11 mouse cellular contexts compared by ENCODE assay signal in genomic region chr9:74534976-74535375, GRCm38 (mm10).
DNase-seq lines count a peak whose midpoint lies in the region; TF ChIP-seq lines count a peak whose summit lies in the region.
"Had no signal": no experiment of that assay in that cellular context is flagged by ENCODE, and none has a peak within 500 bp of the region (broad histone marks: within the 10 kb centered on the region; RNA-seq: fewer than 3 reads in every experiment).

No protein-coding gene starts in this region.

- in situ Hi-C loops in CH12.LX (cut with MboI; ENCODE audit: low pct_ligation_motif_present, low pct_unique_long_range_greater_than_20kb, low sequenced_read_pairs), result loop anchor here (25.0 kb wide), 1 partner anchor 327 kb away; the partner anchor contains the start of gene Onecut1

- H3K4me1 ChIP-seq in CH12.LX (ENCODE audit: control insufficient read depth in 1 of 2, insufficient read depth in 2 of 2), result no peaks in the 10 kb centered on the region
- peaks cover 16% of the 10 kb centered on the region for H3K4me1 ChIP-seq in forebrain, embryonic 10.5 days

- H3K79me2 ChIP-seq in CH12.LX (replicated peaks; ENCODE audit: control insufficient read depth, extremely low read depth, insufficient read depth, poor library complexity, severe bottlenecking), result no peaks in the 10 kb centered on the region

- WGBS in forebrain, embryonic 10.5 days, result 75% methylated on average over 5 of the region's 5 CpGs

- H3K36me3 ChIP-seq in CH12.LX (replicated peaks in 1 of 2; ENCODE audit: control insufficient read depth in 1 of 2, insufficient read depth in 1 of 2, low read length in 1 of 2), result no peaks in the 10 kb centered on the region
- H3K36me3 ChIP-seq in forebrain, embryonic 10.5 days (replicated peaks), result no peaks in the 10 kb centered on the region

- H3K4me2 ChIP-seq in CH12.LX (ENCODE audit: insufficient read depth, low read depth, poor library complexity, severe bottlenecking), result no peak overlapping the region

- TF ChIP-seq CTCF in CH12.LX (conservative IDR thresholded peaks at IDR 0.05 in 1 of 2, IDR thresholded peaks at IDR 0.05 in 1 of 2; ENCODE audit: low read depth in 2 of 2, low read length in 2 of 2), result no peak

- H3K27ac ChIP-seq in CH12.LX (ENCODE audit: insufficient read depth, low read depth), result no peak overlapping the region
- no peak overlapping the region for H3K27ac ChIP-seq in forebrain, embryonic 10.5 days

- no peak for TF ChIP-seq POLR2A in CH12.LX (IDR thresholded peaks at IDR 0.05; ENCODE audit: low read depth, low read length)

- dilution Hi-C loops in CH12.LX (cut with MboI; ENCODE audit: extremely low pct_ligation_motif_present, extremely low pct_unique_long_range_greater_than_20kb, low sequenced_read_pairs), result no loop called here

- no peaks in the 10 kb centered on the region for H3K9me3 ChIP-seq in CH12.LX (replicated peaks; ENCODE audit: low read length)
- H3K9me3 ChIP-seq in forebrain, embryonic 10.5 days, result no peaks in the 10 kb centered on the region

- intact Hi-C loops in left cerebral cortex, postnatal 36 days (cut with DNase I), result no loop called here

- H3K27me3 ChIP-seq in CH12.LX (replicated peaks), result peaks cover 53% of the 10 kb centered on the region
- no peaks in the 10 kb centered on the region for H3K27me3 ChIP-seq in forebrain, embryonic 10.5 days (ENCODE audit: poor library complexity, severe bottlenecking)

- TF ChIP-seq RAD21 in CH12.LX (IDR thresholded peaks at IDR 0.05; ENCODE audit: low read depth, low read length), result no peak

- no peak for TF ChIP-seq EP300 in CH12.LX (IDR thresholded peaks at IDR 0.05; ENCODE audit: low read length)

- H3K4me3 ChIP-seq in CH12.LX (replicated peaks in 1 of 3; ENCODE audit: low read depth in 2 of 3, low read length in 2 of 3, poor library complexity in 1 of 3), result no peak overlapping the region
- H3K4me3 ChIP-seq in forebrain, embryonic 10.5 days, result no peak overlapping the region
- H3K4me3 ChIP-seq: erythroblast, embryonic 14.5 days had no signal

- no peak overlapping the region for H3K9ac ChIP-seq in CH12.LX (ENCODE audit: insufficient read depth, low read depth)

- peak; percentile 37 for DNase-seq in kidney, postnatal 10 days
- DNase-seq in kidney, adult 18-20 months, result no peak
- DNase-seq in CH12.LX (ENCODE audit: extremely low read depth) (peak; percentile 12), R1 (ENCODE audit: low read depth, low spot score) (peak; percentile 40)
- peak; percentile 52 for DNase-seq in forelimb bud, embryonic 11.5 days (ENCODE audit: low read depth, low spot score)
- no peak for DNase-seq in left cerebral cortex, postnatal 36 days (ENCODE audit: low spot score in 2 of 2)
- DNase-seq in forebrain, embryonic 10.5 days (ENCODE audit: extremely low spot score, low spot score), result no peak
- DNase-seq in urinary bladder, adult 18-20 months (ENCODE audit: low spot score in 2 of 2), result no peak
- DNase-seq: cerebellum, postnatal 36 days; lung, postnatal 4 days had no signal

TF ChIP-seq in CH12.LX, 34 proteins besides CTCF, POLR2A, EP300 and RAD21:
- TF ChIP-seq CHD2 (IDR thresholded peaks at IDR 0.05; ENCODE audit: low read length) (no peak), RCOR1 (conservative IDR thresholded peaks at IDR 0.05; ENCODE audit: low read depth, low read length) (no peak), SIN3A (IDR thresholded peaks at IDR 0.05; ENCODE audit: low read length) (no peak), ZMIZ1 (IDR thresholded peaks at IDR 0.05; ENCODE audit: low read depth, low read length) (no peak), MEF2A (IDR thresholded peaks at IDR 0.05; ENCODE audit: borderline replicate concordance, low read depth, low read length) (no peak), PAX5 (IDR thresholded peaks at IDR 0.05; ENCODE audit: low read length) (no peak), ZKSCAN1 (IDR thresholded peaks at IDR 0.05; ENCODE audit: borderline replicate concordance, low read depth, low read length) (no peak), TBP (conservative IDR thresholded peaks at IDR 0.05; ENCODE audit: low read depth, low read length) (no peak), ZNF384 (IDR thresholded peaks at IDR 0.05; ENCODE audit: low read depth, low read length) (no peak), IRF4 (IDR thresholded peaks at IDR 0.05; ENCODE audit: low read depth, low read length) (no peak)

Comparison
In these comparisons a context has a peak if more than half of its experiments do, and no peak if none do; other contexts are left out.
1. DNase-seq: peak in kidney, postnatal 10 days (single experiment), CH12.LX (single experiment), R1 (single experiment) and forelimb bud, embryonic 11.5 days (single experiment); none in kidney, adult 18-20 months (single experiment), left cerebral cortex, postnatal 36 days (0 of 2), forebrain, embryonic 10.5 days (single experiment) and urinary bladder, adult 18-20 months (0 of 2).